Mouse (Mus musculus) cerebellum, adult 18-20 months (tissue): ENCODE measurements around the gene Usp20.

Experiments
- DNase-seq, 2 experiments: peaks; one replicate each; pipeline ENCODE4 v3.0.0; 2021

The Usp20 gene

GRCm38 (mm10) chr2:30990221-30990620 lies 8.1 kb downstream of the Usp20 start:
- DNase-seq: no peak

DNA sequence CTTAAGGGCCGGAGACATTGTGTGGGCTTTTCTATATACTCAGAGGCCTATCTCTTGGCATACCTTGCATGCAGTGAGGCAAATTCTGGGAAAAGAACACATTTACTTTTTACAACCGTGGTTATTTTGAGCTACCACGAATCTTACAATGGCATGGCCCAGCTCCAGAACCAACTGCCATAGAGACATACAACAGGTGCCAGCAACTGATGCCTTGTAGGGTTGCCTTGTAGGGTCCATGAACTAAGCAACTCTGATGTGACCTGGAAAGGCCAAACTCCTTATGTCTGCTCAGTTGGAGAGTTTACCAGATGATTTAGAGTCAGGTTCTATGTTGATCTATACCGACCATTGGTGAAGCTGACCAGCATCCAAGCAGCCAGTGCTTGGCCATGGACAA lies 12.8 kb downstream of the Usp20 start:
- DNase-seq: no peak

- peak; percentile 44 to 52 for DNase-seq
Observed at GRCm38 (mm10) chr2:30995432-30995996, 13.4 kb downstream of the Usp20 start.

DNA sequence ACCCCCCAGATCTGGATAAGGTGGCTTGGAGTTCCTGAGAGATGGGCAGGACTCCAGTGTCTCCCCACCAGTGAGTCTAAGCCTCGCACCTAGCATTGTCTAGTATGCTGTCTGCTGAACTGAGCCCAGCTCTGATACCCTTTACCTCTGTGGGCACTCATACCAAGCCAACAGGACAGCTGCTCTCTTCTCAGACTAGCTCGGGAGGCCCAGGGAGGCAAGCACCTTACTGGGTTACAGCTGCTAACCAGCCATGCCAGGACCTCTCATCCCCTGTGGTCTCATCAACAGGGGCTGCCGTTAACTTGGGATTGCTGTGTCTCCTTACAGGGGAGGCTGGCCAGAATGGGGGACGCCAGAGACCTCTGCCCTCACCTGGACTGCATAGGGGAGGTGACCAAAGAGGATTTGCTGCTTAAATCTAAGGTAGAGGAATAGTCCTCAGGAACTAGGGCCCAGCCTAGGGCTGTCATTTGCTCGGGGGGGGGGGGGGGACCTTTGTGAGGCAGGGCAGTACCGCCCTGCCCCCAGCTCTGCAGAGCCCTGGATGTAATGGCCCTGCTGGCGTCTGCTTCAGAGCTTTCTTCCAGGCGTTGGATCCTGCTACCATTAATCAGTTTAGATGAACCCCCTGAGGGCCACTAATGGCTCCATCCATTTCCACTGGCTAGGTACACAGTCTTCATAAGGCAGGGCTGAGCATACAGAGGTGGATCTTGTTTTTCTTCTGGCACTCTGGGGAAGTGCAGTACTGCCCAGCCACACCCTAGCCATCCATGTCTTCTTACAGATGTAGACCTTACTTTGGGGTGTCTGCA lies 16.6 kb downstream of the Usp20 start:
- no peak for DNase-seq

DNA sequence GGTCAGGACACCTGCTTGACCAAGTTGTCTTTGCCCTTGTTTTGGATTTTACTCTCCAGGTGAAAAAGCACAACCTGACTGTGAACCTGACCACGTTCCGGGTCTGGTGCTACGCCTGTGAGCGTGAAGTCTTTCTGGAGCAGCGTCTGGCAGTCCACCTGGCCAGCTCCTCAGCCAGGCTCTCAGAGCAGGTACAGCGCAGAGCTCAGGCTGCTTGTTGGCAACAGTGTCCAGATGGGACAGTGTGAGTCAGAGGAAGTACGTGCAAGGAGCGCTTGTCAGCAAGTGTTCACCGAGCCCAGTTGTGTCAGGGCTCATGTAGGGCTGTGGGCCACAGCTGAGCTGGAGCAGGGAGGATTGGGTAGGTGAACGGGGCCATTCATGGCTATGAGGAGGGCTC lies 20.8 kb downstream of the Usp20 start:
- peak; percentile 54 to 69 for DNase-seq

DNA sequence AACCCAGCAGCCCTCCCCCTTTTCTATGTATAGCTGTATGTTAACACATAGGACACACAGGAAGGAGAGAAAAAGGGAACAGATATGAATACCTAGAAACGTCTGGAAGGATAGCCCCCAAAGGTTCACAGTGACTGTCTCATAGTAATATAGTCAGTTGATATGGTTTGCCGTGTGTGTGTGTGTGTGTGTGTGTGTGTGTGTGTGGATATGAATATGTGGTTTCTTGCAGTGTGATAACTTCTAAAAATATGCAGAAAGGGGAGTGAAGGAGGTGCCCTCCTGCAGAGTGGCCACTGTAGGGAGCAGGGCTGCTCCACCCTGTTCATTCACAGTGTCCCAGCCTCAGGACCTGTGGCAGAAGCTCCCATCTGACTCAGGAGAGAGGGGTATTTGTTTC lies 23.4 kb downstream of the Usp20 start:
- no peak for DNase-seq

DNA sequence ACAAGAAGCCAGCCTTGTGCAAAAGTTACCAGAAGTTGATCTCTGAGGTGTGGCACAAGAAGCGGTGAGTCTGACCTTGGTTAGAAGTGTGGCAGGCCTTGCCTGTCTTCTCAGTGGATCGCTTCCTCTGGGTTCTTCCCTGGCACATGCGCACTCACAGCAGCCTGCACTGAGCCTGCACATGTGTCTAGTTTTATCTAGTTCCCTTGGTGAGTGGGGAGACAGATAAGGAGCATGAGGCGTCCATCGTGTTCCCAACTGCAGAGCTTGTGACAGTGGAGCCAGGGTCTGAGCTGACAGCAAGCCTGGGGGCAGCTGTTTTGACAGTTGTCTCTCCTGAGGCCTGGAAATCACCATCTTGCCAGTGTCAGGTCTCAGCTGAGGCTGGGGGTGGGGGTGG lies 24.4 kb downstream of the Usp20 start:
- no peak for DNase-seq

DNA sequence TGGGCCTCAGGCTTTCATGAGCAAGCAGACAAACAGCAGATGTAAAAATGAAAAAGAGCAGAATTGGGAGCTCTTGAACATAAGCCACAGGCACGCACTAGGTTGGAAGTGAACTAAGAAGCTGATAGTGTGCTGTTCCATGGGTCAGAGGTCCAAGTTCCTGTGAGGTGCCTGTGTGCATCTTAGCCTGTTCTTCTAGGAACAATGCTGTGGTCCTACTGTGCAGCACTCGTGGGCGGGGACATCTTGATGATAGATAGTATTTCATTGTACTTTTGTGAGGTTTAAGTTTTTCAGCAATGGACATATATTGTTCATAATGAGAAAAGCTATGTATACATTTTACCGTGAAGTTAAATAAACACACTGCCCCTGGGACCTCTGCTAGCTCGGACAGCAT lies 25.1 kb downstream of the Usp20 start:
- no peak for DNase-seq

DNA sequence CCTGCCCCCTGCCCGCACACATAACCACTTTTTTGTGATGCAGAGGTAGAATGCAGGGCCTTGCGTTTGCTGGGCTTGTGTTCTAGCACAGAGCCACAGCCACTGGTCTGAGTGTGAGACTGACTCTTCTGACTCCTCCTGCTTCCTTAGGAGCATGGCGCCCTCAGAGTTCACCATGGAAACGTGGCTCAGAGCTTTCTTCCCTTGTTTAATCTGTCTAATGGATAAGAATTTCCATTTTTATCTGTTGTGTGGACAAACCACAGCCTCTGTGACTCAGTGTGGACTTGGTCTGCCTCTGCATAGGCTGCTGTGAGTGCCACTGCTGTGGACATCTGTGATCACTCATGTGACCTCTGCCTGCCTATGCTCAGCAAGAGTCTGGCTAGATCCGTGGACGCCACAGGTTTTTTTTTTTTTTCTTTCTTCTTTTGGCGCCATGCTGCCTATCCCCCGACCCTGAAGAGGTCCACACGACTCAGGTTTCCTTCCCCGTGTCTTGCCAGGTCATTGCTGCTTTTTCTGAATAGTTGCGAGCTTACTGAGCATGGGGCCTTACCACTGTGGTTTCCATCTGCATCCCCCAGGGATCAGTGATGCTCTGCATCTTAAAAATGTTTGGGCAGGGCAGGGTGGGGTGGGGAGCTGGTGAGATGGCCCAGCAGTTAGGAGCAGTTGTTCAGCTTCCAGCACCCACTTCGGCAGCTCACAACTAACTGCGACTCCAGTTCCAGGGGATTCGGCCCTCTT lies 31.5 kb downstream of the Usp20 start:
- DNase-seq: no peak

DNA sequence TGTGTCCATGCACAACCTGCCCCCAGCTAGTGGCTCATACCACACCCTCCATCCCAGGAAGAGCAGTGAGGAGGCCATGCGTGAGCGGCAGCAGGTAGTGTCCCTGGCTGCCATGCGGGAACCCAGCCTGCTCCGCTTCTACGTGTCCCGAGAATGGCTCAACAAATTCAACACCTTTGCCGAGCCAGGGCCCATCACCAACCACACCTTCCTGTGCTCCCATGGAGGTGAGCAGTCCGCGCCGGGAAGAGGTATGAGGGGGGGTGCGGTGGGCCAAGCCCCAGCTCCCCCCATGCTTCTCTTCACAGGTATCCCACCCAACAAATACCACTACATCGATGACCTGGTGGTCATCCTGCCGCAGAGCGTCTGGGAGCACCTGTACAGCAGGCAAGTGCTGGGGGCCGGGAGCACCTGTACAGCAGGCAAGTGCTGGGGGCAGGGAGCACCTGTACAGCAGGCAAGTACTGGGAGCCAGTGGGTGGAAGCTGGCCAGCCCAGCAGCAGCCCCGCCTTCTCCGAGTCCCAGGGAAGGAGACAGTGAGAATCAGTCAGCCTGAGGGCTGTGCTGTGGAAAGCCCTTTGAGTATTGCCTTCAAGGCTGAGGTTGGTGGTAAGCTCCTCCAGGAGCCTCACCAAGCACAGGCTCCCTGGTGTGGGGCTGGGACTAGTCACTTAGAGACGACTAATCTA lies 35.7 kb downstream of the Usp20 start:
- peak; percentile 63 to 67 for DNase-seq

- peak; percentile 91 to 92 for DNase-seq
Observed at GRCm38 (mm10) chr2:31018519-31018918, 36.4 kb downstream of the Usp20 start.

- peak; percentile 47 to 67 for DNase-seq
Observed at GRCm38 (mm10) chr2:31019011-31019410, 36.9 kb downstream of the Usp20 start.

- DNase-seq: peak; percentile 43 to 52
Observed at GRCm38 (mm10) chr2:31020202-31020601, 38.1 kb downstream of the Usp20 start.

GRCm38 (mm10) chr2:31023940-31024339 lies 41.9 kb downstream of the Usp20 start:
- no peak for DNase-seq

DNA sequence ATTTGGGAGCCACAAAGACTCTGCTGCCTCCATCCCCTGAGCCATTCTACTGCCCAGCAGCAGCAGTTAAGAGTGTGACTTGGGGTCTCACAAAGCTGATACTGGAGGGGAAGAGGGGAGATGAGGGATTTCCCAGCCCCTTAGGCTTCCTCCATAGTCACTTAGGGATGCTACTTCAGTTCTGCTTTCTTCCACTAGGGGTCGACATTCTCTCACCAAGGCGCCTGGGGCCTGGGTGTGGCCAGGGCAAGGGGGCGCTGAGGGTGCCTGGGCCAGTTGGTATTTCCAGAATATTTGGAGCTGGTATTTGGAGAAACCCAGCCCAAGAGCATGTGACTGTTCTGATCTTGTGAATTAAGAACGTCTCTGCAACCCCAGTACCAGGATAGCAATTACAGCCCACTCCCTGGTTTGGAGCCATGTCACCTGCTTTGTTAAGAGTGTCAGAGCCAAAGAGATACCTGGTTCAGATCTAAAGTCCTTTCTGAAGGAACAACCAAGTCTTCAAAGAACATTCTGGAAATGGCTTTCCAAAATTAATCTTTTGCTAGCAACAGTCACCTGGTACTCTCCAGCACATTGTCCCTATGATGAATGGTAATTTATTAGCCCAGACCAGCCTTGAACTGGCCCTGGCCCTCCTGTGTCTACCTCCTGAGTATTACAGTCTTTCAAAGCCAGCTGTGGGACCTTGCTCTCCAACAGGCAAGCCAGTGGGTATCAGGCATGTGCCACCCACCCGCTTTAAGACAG lies 42.7 kb downstream of the Usp20 start:
- DNase-seq: peak; percentile 80 to 84

- DNase-seq: no peak
Observed at GRCm38 (mm10) chr2:31025458-31025857, 43.4 kb downstream of the Usp20 start.

DNA sequence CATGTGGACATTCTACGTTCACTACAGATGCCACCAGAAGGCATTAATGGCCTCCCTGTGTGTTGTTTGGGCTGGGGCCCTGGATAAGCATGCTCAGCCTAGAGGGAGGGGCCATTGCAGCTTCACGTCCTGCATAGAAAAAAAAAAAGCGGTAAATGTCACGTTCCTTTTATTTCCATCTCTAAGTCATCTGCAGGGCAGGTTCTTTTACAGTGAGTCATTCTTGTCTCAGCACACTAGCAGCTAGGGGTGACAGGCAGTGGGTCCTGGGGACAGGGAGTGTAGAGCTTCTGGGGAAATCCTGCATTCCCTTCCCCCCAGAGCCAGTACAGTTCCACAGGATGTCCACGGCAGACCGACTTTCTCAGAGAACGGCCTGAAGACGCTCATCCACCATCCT lies 44.6 kb downstream of the Usp20 start:
- no peak for DNase-seq

DNA sequence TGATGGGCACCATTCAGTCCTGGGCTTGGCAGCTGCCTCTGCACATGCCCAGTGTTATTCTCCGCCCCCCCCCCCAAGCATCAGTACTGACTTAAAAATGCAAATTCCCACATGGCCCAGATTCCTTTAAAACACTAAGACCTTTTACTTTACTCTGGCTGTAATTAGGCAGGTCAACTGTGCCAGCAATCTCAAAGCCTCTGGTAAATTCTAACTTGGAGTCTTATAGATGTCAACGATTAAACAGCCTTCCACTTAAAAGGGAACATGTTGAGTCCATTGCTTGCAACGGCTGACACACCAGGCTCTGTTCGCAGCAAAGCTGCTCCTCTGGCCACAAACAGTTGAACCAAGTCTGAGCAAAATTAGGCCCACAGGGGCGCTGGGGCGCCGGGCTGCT lies 49.9 kb downstream of the Usp20 start:
- DNase-seq: no peak

DNA sequence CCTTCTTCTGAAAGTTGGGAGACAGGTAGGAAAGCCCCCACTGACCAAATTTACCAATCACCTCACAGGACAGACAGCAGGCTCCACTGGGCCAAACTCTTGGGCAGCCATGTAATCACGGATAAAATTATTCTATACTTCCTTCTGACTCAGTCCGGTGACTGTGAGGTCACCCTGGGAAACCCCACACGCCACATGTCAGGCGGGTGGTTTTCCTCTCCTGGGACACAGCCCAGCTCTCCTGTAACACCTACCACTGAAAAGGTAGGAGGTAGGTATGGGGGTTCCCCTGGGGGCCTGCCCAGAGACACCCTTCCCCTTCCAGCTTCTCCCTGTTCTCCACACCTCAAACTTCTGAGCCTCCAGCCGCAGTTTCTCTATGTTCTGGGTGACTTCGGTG lies 54.7 kb downstream of the Usp20 start:
- DNase-seq: peak in 1 of 2 experiments; percentile 11

GRCm38 (mm10) chr2:31040043-31040442 lies 58.0 kb downstream of the Usp20 start:
- no peak for DNase-seq

- DNase-seq: no peak
Observed at GRCm38 (mm10) chr2:31040487-31040886, 58.4 kb downstream of the Usp20 start.

- peak; percentile 47 to 65 for DNase-seq
Observed at GRCm38 (mm10) chr2:31041386-31041785, 59.3 kb downstream of the Usp20 start.

DNA sequence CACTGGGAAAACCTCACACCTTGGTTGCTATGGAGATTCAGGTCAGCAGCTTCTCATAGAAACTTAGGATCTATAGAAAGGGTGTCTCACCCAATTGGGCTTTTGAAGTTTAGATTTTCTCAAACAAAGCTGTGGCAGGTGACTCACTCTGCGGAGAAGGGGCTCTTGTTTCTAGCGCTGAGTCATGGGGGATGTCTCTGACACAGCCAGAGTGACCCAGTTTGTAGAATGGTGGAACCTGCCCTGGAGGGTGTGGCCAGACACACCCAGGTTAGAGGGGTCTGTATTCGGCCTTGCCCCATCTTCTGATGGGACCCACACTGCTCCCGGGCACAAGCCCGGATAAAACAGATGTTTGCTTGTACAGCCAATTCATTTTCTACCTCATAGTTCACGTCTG lies 60.8 kb downstream of the Usp20 start:
- DNase-seq: no peak
